Mouse (Mus musculus): ENCODE measurements around the gene Tspan10.
"Not testable (repeated sequence)": the region's sequence is repeated elsewhere in the genome, so short reads cannot be mapped to it uniquely, and the experiment has no call there.

Tspan10 gene

GRCm38 (mm10) chr11:120442344-120442743 is at the start of gene Tspan10:
Gene Tspan10 (plus strand): TSS chr11:120442644.
- DNase-seq (ENCODE audit: inconsistent age in 2 of 2, low spot score in 1 of 2): no peak

DNA sequence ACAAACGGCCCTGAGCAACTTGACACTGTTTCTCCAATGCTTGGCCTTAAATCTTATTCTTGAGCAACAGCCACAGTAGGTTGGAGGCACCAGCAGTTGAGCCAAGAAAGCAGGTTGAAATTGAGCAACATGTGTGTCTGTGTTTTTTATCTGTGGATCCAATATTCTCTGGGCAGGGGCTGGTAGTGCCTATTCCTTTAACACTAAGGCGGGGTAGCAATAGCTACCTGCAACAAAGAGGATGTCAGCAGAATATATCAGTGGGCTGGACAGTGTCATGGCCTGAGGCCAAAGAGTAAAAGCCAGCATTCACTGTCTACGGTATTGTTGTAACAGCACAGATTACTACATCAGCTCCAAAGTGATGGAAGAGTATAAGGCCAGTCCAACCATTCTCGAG is 46.8 kb upstream of the Tspan10 start:
- DNase-seq (ENCODE audit: inconsistent age in 2 of 2, low spot score in 1 of 2): peak in 1 of 2 experiments; percentile 79

- no peak for DNase-seq (ENCODE audit: inconsistent age in 2 of 2, low spot score in 1 of 2)
Measured at GRCm38 (mm10) chr11:120397602-120398001, 44.8 kb upstream of the Tspan10 start.

DNA sequence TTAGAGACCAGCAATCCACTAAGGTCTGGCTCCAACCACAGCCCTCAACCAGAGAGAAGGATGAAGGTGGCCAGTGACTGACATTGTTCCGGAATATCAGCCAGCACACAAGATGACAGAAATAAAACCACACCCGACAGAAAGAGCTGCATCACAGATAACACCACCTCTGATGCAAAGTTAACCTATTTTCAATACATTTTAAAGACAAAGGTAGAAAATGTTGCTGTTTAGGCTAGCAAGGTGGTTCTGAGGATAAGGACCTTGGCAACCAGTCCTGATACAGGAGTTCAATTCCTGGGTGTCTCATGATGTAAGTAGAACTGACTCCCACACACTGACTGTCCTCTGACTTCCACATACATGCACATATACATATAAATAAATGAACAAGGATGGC is 43.1 kb upstream of the Tspan10 start:
- no peak for DNase-seq (ENCODE audit: inconsistent age in 2 of 2, low spot score in 1 of 2)

DNA sequence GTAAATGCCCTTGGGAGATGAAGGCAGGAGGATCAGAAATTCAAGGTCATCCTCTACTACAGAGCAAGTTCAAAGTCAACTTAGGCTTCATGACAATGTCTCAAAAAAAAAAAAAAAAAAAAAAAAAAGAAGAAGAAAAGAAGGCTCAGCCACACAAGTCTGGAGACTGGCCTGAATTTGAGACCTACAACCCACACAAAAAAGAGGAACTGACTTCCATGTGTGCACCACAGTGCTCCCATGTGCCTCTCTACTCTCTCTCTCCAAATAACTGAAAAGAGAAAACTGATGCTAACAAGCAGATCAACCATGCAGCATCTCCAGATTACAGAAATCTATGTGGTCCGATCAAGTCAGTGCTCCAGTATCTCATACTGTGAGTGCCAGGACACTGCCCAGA is 37.6 kb upstream of the Tspan10 start:
- no peak for DNase-seq (ENCODE audit: inconsistent age in 2 of 2, low spot score in 1 of 2)

DNA sequence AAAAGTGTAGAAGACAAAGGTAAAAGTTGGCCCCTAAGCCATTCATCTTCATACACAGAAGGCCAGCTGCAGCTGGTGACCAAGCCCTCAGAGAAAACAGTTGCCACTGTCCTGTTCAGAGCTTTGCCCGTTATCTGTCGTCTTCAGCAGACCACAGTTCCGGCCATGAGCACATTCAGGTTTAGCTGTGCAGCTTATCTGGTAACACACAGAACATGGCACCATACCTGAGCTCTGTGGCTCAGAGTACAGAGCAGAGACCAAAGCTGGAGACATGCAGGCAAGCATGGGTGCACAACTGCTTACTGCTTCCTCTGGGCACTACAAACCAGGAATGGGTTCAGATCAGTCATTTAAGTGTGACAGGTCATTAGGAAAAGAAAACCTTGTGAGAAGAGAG is 36.6 kb upstream of the Tspan10 start:
- DNase-seq (ENCODE audit: inconsistent age in 2 of 2, low spot score in 1 of 2): no peak

DNA sequence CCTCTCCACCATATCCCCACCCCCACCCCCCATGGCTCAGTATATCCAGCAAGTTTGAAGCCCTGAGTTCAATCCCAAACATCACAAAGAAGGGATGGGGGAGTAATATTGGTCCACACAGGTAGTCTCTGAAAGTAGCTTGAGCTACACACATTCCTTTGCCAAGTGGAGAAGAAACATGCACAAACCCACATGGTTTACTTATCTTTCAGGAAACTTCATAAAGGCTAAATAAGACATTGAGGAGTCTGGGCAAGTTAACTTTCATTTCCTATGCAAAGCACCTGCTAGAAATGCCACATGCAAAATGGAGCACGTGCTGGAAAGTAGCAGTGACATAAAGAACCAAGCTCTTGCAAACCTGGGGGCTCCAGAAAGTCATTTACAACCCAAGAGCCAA is 36.0 kb upstream of the Tspan10 start:
- DNase-seq (ENCODE audit: inconsistent age in 2 of 2, low spot score in 1 of 2): no peak

GRCm38 (mm10) chr11:120413621-120414020 is 28.8 kb upstream of the Tspan10 start:
- DNase-seq (ENCODE audit: inconsistent age in 2 of 2, low spot score in 1 of 2): not testable (repeated sequence)

DNA sequence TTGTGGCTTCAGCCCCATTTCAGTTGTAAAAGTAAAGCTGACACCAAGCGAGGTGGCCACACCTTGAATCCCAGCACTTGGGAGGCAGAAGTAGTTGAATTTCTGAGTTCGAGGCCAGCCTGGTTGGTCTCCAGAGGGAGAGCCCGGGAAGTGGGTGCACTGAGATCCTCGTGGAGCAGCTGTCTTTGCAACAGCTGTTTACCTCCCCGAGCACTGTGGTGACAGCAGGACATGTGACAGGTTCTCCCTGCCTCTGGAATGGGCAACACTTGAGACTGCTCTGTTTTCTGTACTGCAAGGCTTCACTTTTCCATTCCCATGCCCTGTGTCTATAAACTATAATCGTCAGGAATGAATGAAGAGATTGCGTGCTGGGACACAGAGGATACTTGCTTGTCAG is 24.6 kb upstream of the Tspan10 start:
- DNase-seq (ENCODE audit: inconsistent age in 2 of 2, low spot score in 1 of 2): no peak

DNA sequence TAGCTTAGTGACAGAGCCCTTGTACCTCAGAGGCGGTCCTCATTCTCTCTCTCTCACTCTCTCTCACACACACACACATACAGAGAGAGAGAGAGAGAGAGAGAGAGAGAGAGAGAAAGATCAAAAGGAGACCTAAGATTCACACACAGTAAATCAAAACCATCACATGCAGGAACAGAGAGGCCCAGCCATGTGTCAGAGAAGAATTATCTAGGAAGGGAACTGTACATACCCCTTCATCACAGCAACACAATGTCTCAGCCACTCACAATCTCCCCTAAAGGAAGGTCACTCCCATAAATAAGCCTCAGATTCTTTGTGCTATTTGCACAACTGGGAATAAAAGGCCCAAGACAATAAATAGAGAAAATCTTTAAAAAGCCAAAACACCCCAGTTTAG is 23.9 kb upstream of the Tspan10 start:
- DNase-seq (ENCODE audit: inconsistent age in 2 of 2, low spot score in 1 of 2): peak; percentile 52 to 65

- DNase-seq (ENCODE audit: inconsistent age in 2 of 2, low spot score in 1 of 2): peak; percentile 68 to 81
Measured at GRCm38 (mm10) chr11:120422651-120423568, 19.5 kb upstream of the Tspan10 start.

GRCm38 (mm10) chr11:120423569-120424295 is 18.7 kb upstream of the Tspan10 start:
- peak; percentile 72 to 90 for DNase-seq (ENCODE audit: inconsistent age in 2 of 2, low spot score in 1 of 2)

DNA sequence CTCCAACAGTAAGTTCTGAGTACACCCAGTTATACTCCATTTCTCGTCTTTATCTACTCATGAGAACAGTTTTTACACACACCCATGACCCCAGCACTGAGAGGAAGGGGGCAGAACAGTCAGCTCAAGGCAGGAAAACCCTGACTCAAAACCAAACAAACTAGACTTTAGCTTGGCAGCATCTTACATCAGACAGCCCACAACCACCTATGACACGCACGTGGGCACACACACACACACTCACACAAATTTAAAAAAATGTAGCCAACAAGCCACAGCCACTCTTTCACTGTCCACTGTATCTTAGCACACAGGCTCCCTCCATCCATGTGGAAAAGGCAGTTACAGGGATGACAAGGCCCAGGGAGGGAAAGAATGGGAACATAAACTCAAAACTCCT is 15.7 kb upstream of the Tspan10 start:
- peak in 1 of 2 experiments; percentile 18 for DNase-seq (ENCODE audit: inconsistent age in 2 of 2, low spot score in 1 of 2)

- DNase-seq (ENCODE audit: inconsistent age in 2 of 2, low spot score in 1 of 2): peak; percentile 88 to 97
Measured at GRCm38 (mm10) chr11:120437152-120437856, 5.1 kb upstream of the Tspan10 start, which contains the start of gene Nploc4. Gene Nploc4 (minus strand): TSS chr11:120437708.

DNA sequence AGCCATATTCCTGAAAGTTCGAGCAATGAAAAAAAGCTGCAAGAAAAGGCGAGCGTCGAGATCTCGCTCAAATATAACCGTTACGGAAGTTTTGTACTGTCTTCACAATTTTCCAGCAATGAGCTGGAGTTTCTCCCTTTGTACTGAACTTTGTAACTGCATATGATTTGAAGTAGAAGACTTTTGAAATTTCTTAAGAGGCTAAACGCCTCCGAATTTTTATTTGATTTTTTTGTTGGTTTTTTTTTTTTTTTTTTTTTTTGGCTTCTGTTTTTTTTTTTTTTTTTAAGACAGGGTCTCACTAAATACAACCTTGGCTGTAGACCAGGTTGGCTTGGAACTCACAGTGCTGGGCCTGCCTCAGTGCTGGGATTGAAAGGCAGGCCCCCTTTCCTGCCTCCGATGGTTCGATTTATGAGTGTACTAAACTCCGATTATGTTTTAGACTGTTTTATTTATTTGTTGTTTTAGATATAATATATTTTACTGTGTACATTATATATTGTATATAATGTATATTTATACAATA is 4.5 kb upstream of the Tspan10 start:
- DNase-seq (ENCODE audit: inconsistent age in 2 of 2, low spot score in 1 of 2): no peak

DNA sequence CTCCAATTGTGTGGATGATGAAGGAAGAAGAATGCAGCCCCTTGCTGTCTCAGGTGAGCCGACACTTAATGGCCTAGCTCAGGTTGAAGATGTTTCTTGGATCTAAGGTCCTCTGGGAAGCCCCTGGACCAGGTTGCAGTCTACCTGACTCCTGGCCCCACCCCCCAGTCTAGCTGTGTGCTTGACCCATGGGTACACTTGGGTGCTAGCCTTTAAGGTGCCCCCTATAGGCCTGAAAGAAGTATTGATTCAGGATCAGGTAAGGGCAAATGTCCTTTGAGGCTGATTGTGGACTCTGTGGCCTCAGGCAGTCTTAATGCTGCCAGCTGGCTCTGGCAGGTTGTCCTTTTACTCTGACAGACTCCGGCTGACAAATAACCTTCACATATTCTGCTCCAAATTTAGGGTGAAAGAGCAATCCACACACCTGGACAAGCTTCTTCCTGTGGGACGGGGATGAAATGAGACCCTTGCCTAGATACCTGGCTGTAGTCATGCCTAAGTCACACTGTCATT is 379 bp downstream of the Tspan10 start:
- DNase-seq (ENCODE audit: inconsistent age in 2 of 2, low spot score in 1 of 2): no peak

DNA sequence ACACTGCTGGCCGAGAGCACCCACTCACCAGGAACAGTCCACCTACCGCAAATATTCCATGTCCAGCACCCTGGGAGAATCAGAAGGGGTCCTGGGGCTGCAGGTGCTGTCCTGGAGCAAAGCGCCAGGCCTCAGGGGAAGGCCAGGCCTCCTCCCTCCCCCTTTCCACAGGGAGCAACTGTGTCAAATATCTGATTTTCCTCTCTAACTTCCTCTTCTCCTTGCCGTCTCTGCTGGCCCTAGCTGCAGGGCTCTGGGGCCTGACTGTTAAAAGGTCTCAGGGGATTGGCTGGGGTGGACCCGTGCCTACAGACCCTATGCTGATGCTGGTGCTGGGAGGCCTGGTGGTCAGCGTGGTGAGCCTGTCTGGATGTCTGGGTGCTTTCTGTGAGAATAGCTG is 1.7 kb downstream of the Tspan10 start:
- no peak for DNase-seq (ENCODE audit: inconsistent age in 2 of 2, low spot score in 1 of 2)

DNA sequence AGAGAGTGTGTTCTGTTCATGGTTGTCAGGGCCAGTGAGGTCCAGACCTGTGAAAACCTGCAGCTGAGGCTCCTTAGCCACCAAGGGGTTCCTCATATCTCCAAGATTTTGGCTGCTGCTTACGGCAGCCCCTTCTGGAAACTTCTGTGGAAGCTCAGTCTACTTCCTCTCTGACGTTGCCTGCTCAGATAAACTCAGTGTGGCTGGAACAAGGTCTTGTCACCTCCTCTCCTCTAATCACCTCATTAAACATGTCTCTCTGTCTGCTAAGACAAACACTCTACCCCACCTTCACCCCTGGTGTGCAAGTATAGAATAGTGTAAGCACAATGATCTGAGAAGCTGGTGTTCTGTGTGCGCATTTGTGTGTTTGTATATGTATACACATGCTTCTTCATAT is 3.0 kb downstream of the Tspan10 start:
- DNase-seq (ENCODE audit: inconsistent age in 2 of 2, low spot score in 1 of 2): no peak

GRCm38 (mm10) chr11:120447179-120447578 is 4.7 kb downstream of the Tspan10 start:
- DNase-seq (ENCODE audit: inconsistent age in 2 of 2, low spot score in 1 of 2): no peak

DNA sequence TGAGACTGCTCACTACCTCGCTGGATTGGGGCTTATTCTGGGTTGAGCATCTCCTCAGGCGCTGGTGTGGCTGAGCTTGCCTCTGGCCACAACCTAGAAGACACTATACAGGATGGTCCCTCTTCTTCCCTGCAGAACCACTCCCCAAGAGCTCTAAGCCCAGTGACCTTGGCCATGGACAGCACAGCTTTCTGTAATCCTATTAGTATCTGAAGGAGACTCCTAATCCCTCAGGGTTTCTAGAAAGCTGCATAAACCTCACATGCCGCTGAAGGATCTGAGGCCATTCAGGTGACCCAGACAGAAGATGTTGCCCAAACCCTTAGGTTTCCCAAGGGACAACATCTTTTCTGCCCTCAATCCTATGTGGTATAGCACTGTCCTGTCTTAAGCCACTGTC is 9.8 kb downstream of the Tspan10 start:
- DNase-seq (ENCODE audit: inconsistent age in 2 of 2, low spot score in 1 of 2): no peak

DNA sequence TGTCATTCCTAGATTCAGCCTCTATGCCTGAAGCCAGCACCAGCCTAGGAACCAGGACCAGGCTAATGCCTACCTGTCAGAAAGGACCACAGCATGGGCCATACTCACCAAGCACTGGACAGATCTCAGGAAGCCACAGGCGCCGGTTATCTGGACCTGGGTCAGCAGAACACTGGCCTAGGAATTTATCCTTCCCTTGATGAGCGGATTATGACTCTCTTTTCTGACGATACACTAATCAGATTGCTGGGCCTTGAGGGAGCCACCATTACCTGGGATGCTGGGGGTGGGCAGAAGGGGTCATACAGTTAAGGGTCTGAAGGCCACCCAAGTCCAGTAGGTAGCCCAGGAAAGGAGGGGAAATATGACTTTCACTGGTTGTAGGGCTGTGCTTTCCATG is 10.9 kb downstream of the Tspan10 start, which contains the start of gene Pde6g:
TSS of gene Pde6g (minus strand) at position 195 of the 400 bp plus-strand sequence.
- DNase-seq (ENCODE audit: inconsistent age in 2 of 2, low spot score in 1 of 2): no peak
